Mouse (Mus musculus) left cerebral cortex, postnatal 25 days (tissue): Measurements from ENCODE around the gene Herc1. TPM values are rescaled to one million over a fixed set of nuclear protein-coding genes. Genes with fewer than 3 reads are reported as not detected.

Source experiments
- DNase-seq, 2 experiments: peaks; one replicate each; pipeline ENCODE4 v3.0.0; 2022; ENCODE audit warnings: low spot score in 2 of 2, mixed read lengths in 1 of 2
- intact Hi-C: fragments of 180-260 bp; cut with DNase I; formaldehyde crosslinking; loops from one replicate; pipeline ENCODE4 v1.15.1; 2025
- total RNA-seq, 2 experiments: library from RNA; stranded (reverse); gene quantifications; 2 replicates each; pipeline ENCODE4 v1.2.3; 2021

The Herc1 gene
- total RNA-seq, 2 experiments from 2014 or later = 112 to 119 TPM

GRCm38 (mm10) chr9:66465087-66465486 is 114.8 kb downstream of the Herc1 start:
- DNase-seq = no peak
- intact Hi-C loops = loop anchor here (10.0 kb wide), 1 partner anchor 320 kb away; no protein-coding TSS in a partner anchor

- no peak for DNase-seq
- intact Hi-C loops = loop anchor here (5.0 kb wide), 1 partner anchor 80 kb away; no protein-coding TSS in a partner anchor
Measured at GRCm38 (mm10) chr9:66477785-66478184, 127.5 kb downstream of the Herc1 start.

- intact Hi-C loops = no loop called here
- no peak for DNase-seq
Measured at GRCm38 (mm10) chr9:66483429-66483828, 133.2 kb downstream of the Herc1 start.

GRCm38 (mm10) chr9:66488786-66489185 is 138.5 kb downstream of the Herc1 start:
- no peak for DNase-seq
- intact Hi-C loops = no loop called here

- DNase-seq = no peak
- intact Hi-C loops = no loop called here
Measured at GRCm38 (mm10) chr9:66492361-66492760, 142.1 kb downstream of the Herc1 start.

- intact Hi-C loops = no loop called here
- no peak for DNase-seq
Measured at GRCm38 (mm10) chr9:66493992-66494391, 143.7 kb downstream of the Herc1 start.

GRCm38 (mm10) chr9:66501248-66501647 is 151.0 kb downstream of the Herc1 start:
- intact Hi-C loops = no loop called here
- DNase-seq = no peak

GRCm38 (mm10) chr9:66503879-66504411 is 153.7 kb downstream of the Herc1 start:
- intact Hi-C loops = no loop called here

GRCm38 (mm10) chr9:66504518-66504917 is 154.3 kb downstream of the Herc1 start:
- intact Hi-C loops = no loop called here
- DNase-seq = peak; percentile 57 to 89

More at GRCm38 (mm10) chr9:66503879-66504411, 153.7 kb downstream of the Herc1 start:
- no peak for DNase-seq

GRCm38 (mm10) chr9:66505141-66505917 is 155.1 kb downstream of the Herc1 start:
- intact Hi-C loops = no loop called here
- no peak for DNase-seq

GRCm38 (mm10) chr9:66506011-66506410 is 155.8 kb downstream of the Herc1 start:
- DNase-seq = no peak
- intact Hi-C loops = no loop called here

GRCm38 (mm10) chr9:66506424-66506823 is 156.2 kb downstream of the Herc1 start:
- no peak for DNase-seq
- intact Hi-C loops = no loop called here

- intact Hi-C loops = no loop called here
- DNase-seq = no peak
Measured at GRCm38 (mm10) chr9:66507684-66508083, 157.4 kb downstream of the Herc1 start.

GRCm38 (mm10) chr9:66508890-66509399 is 158.7 kb downstream of the Herc1 start:
- intact Hi-C loops = no loop called here
- DNase-seq = no peak

- DNase-seq = no peak
- intact Hi-C loops = loop anchor here (5.0 to 10.0 kb wide), 4 partner anchors 102 to 477 kb away; no protein-coding TSS in a partner anchor
Measured at GRCm38 (mm10) chr9:66510351-66510841, 160.1 kb downstream of the Herc1 start.

GRCm38 (mm10) chr9:66510944-66511343 is 160.7 kb downstream of the Herc1 start:
- intact Hi-C loops = loop anchor here (5.0 to 10.0 kb wide), 4 partner anchors 101 to 476 kb away; no protein-coding TSS in a partner anchor
- DNase-seq = no peak

- intact Hi-C loops = loop anchor here (2.0 to 10.0 kb wide), 6 partner anchors 71 to 476 kb away; partner anchors contain the start of gene Aph1b
- DNase-seq = peak; percentile 98 to 99
Measured at GRCm38 (mm10) chr9:66511580-66512350, 161.5 kb downstream of the Herc1 start.

- DNase-seq = peak; percentile 86 to 93
- intact Hi-C loops = loop anchor here (2.0 to 10.0 kb wide), 6 partner anchors 70 to 475 kb away; partner anchors contain the start of gene Aph1b
Measured at GRCm38 (mm10) chr9:66512351-66512671, 162.1 kb downstream of the Herc1 start.

GRCm38 (mm10) chr9:66513150-66513549 is 162.9 kb downstream of the Herc1 start:
- intact Hi-C loops = loop anchor here (2.0 to 10.0 kb wide), 6 partner anchors 70 to 474 kb away; partner anchors contain the start of gene Aph1b
- DNase-seq = peak in 1 of 2 experiments; percentile 62
